Mouse (Mus musculus): ENCODE measurements at regions not wholly inside any gene's neighbourhood (a gene's known extent, or its start where the extent isn't known, plus 50 kb on each side); places are given as distances from the start of the nearest gene placed in this dataset.

DNA sequence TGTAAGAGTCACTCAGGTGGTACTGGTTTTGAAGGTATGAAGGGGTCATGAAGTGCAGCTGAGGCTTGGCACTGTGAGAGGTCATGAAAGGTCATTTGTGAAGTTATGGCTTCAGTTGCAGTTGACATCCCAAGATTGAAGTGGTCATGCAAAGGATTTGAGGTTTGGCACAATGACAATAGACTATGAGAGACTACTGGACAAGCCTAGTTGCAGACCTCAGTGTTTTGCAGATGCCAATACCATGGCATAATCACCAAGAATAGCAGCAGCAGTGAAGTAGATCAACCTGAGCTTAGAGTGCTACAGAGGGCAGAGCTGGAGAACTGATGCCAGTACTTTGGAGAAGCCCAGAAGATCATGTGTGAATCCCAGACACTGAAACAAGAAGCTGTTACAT, 765.4 kb upstream of the Kif18a start:
- H3K4me1 ChIP-seq (replicated peaks; ENCODE audit: control insufficient read depth, insufficient read depth): no peaks in the 10 kb centered on the region
- no peak overlapping the region for H3K9ac ChIP-seq (ENCODE audit: low read length)
- H3K4me3 ChIP-seq (ENCODE audit: low read depth, low read length): no peak overlapping the region
- DNase-seq (ENCODE audit: low spot score) (no peak), ATAC-seq (ENCODE audit: low FRiP score, low TSS enrichment) (no peak)
- H3K27ac ChIP-seq (replicated peaks): no peak overlapping the region
- no peaks in the 10 kb centered on the region for H3K27me3 ChIP-seq (ENCODE audit: control insufficient read depth, insufficient read depth, low read length)
- no peak overlapping the region for H3K4me2 ChIP-seq (replicated peaks; ENCODE audit: low read depth)
- TF ChIP-seq EP300 (optimal IDR thresholded peaks at IDR 0.05) (no peak), CTCF (IDR thresholded peaks at IDR 0.05; ENCODE audit: low read depth) (no peak)
- H3K9me3 ChIP-seq (ENCODE audit: control insufficient read depth, low read length): no peaks in the 10 kb centered on the region
- no peaks in the 10 kb centered on the region for H3K36me3 ChIP-seq (ENCODE audit: control insufficient read depth, insufficient read depth, low read length)

DNA sequence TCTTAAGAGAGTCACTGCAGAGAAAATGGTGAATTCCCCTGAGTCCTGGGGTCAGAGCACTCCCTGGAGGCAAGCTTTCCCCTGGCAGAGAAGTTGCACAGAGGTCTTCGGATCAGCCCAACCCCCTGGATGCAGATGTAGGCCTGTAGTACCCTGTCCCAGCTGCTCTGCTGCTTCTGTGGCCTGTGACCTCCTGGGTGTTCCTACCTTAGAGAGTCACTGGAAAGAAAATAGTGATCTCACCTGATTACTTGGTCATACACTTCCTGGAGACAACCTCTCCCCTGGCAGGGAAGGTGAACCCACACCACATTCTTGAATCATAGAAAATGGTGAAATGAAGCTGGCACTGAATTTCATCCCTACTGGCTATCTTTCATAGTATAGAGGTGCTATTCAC, 751.1 kb upstream of the Kif18a start:
- H3K4me1 ChIP-seq (replicated peaks; ENCODE audit: control insufficient read depth, insufficient read depth): no peaks in the 10 kb centered on the region
- no peak overlapping the region for H3K4me3 ChIP-seq (ENCODE audit: low read depth, low read length)
- no peak overlapping the region for H3K4me2 ChIP-seq (replicated peaks; ENCODE audit: low read depth)
- 78% methylated on average over 1 of the region's 1 CpGs for WGBS
- DNase-seq (ENCODE audit: low spot score): no peak
- ATAC-seq (ENCODE audit: low FRiP score, low TSS enrichment): peak; percentile 66
- TF ChIP-seq EP300 (optimal IDR thresholded peaks at IDR 0.05) (no peak), CTCF (IDR thresholded peaks at IDR 0.05; ENCODE audit: low read depth) (no peak)
- H3K9me3 ChIP-seq (ENCODE audit: control insufficient read depth, low read length): no peaks in the 10 kb centered on the region
- no peak overlapping the region for H3K27ac ChIP-seq (replicated peaks)
- no peaks in the 10 kb centered on the region for H3K36me3 ChIP-seq (ENCODE audit: control insufficient read depth, insufficient read depth, low read length)
- no peaks in the 10 kb centered on the region for H3K27me3 ChIP-seq (ENCODE audit: control insufficient read depth, insufficient read depth, low read length)
- H3K9ac ChIP-seq (ENCODE audit: low read length): no peak overlapping the region
